Mouse (Mus musculus) forebrain, embryonic 11.5 days (tissue): ENCODE measurements around the gene Fndc7. TPM values are rescaled to one million over a fixed set of nuclear protein-coding genes. Genes with fewer than 3 reads are reported as not detected.

Experiments
- ATAC-seq: fragments of 200-750 bp; cut with Nextera tagmentation; replicated peaks from 2 replicates; pipeline ENCODE4 v1.8.0; 2017; ENCODE audit warnings: moderate TSS enrichment; ENCODE audit not compliant: low FRiP score
- DNase-seq: peaks from one replicate; pipeline ENCODE4 v3.0.0-alpha.2; 2017; ENCODE audit warnings: low spot score
- H3K27ac ChIP-seq: fragments of 300-500 bp; sonication (generic); 2 replicates; pipeline ENCODE4 v1.5.1; 2014; ENCODE audit warnings: low read depth, low read length
- H3K27me3 ChIP-seq: fragments of 300-500 bp; sonication (generic); 2 replicates; pipeline ENCODE4 v1.6.1; 2014; ENCODE audit warnings: mild to moderate bottlenecking, low read length, mixed read lengths; ENCODE audit not compliant: control insufficient read depth, insufficient read depth
- H3K36me3 ChIP-seq: fragments of 300-500 bp; sonication (generic); 2 replicates; pipeline ENCODE4 v1.6.1; 2014; ENCODE audit warnings: mild to moderate bottlenecking, low read length, moderate library complexity, mixed read lengths; ENCODE audit not compliant: control insufficient read depth, insufficient read depth
- H3K4me1 ChIP-seq: fragments of 300-500 bp; sonication (generic); replicated peaks from 2 replicates; pipeline ENCODE4 v1.6.1; 2014; ENCODE audit warnings: low read length, mixed read lengths; ENCODE audit not compliant: control insufficient read depth, insufficient read depth
- H3K4me2 ChIP-seq: fragments of 300-500 bp; sonication (generic); 2 replicates; pipeline ENCODE4 v1.6.1; 2014; ENCODE audit warnings: low read depth, mild to moderate bottlenecking, low read length, moderate library complexity, mixed read lengths; ENCODE audit not compliant: severe bottlenecking
- H3K4me3 ChIP-seq: fragments of 300-500 bp; sonication (generic); 2 replicates; pipeline ENCODE4 v1.5.1; 2014; ENCODE audit warnings: low read depth, low read length
- H3K9ac ChIP-seq: fragments of 300-500 bp; sonication (generic); 2 replicates; pipeline ENCODE4 v1.6.1; 2014; ENCODE audit warnings: low read length
- H3K9me3 ChIP-seq: fragments of 300-500 bp; sonication (generic); 2 replicates; pipeline ENCODE4 v1.6.1; 2016; ENCODE audit warnings: low read length, mixed read lengths; ENCODE audit not compliant: control insufficient read depth
- WGBS: fragments of 180-500 bp; shearing (Covaris S2); extraction: QIAGEN DNeasy Blood & Tissue Kit; methylation state at CpG from one replicate; pipeline ENCODE4 v1.1.7; 2014; 5-methylcytosine and 5-hydroxymethylcytosine counted together
- polyA plus RNA-seq: library from polyadenylated mRNA; unstranded; fragments of >200 nt; fragmentation: Nextera tagmentation; extraction: Ambion mirVana; gene quantifications from 2 replicates; pipeline ENCODE4 v1.2.1, GENCODE M21; 2014

Fndc7 gene
- polyA plus RNA-seq, 1 experiment from 2014 or later = not detected

GRCm38 (mm10) chr3:108900681-108901080 lies 10.9 kb upstream of the Fndc7 start:
- Histone ChIP-seq H3K9ac (no peak overlapping the region), H3K36me3 (peaks cover 11% of the 10 kb centered on the region; the same call in 1 of the 2 replicates), H3K27ac (no peak overlapping the region), H3K9me3 (no peaks in the 10 kb centered on the region), H3K4me1 (no peaks in the 10 kb centered on the region), H3K4me3 (no peak overlapping the region), H3K27me3 (no peaks in the 10 kb centered on the region), H3K4me2 (no peak overlapping the region)
- WGBS = 79% methylated on average over 5 of the region's 5 CpGs
- ATAC-seq = no peak
- no peak for DNase-seq

- Histone ChIP-seq H3K27ac (no peak overlapping the region), H3K27me3 (no peaks in the 10 kb centered on the region), H3K4me3 (no peak overlapping the region), H3K9ac (no peak overlapping the region), H3K9me3 (no peaks in the 10 kb centered on the region), H3K4me2 (no peak overlapping the region), H3K4me1 (no peaks in the 10 kb centered on the region), H3K36me3 (peaks cover 11% of the 10 kb centered on the region; the same call in 1 of the 2 replicates)
- WGBS = 88% methylated on average over 3 of the region's 3 CpGs
- ATAC-seq = no peak
- no peak for DNase-seq
Observed at GRCm38 (mm10) chr3:108900147-108900546, 10.3 kb upstream of the Fndc7 start.

- H3K4me3 ChIP-seq = no peak overlapping the region
- no peak for ATAC-seq
- no peak overlapping the region for H3K4me2 ChIP-seq
- DNase-seq = no peak
- H3K27me3 ChIP-seq = no peaks in the 10 kb centered on the region
- peaks cover 5% of the 10 kb centered on the region; the same call in 1 of the 2 replicates for H3K36me3 ChIP-seq
- no peak overlapping the region for H3K9ac ChIP-seq
- 96% methylated on average over 4 of the region's 4 CpGs for WGBS
- no peaks in the 10 kb centered on the region for H3K9me3 ChIP-seq
- no peaks in the 10 kb centered on the region for H3K4me1 ChIP-seq
- no peak overlapping the region for H3K27ac ChIP-seq
Observed at GRCm38 (mm10) chr3:108898640-108899039, 8.8 kb upstream of the Fndc7 start.

GRCm38 (mm10) chr3:108892914-108893313 lies 3.1 kb upstream of the Fndc7 start:
- H3K4me2 ChIP-seq = no peak overlapping the region
- DNase-seq = no peak

GRCm38 (mm10) chr3:108892080-108892479 lies 2.3 kb upstream of the Fndc7 start:
- 83% methylated on average over 1 of the region's 1 CpGs for WGBS
- ATAC-seq = no peak
- no peak overlapping the region for H3K27ac ChIP-seq

More at GRCm38 (mm10) chr3:108892914-108893313, 3.1 kb upstream of the Fndc7 start:
- 75% methylated on average over 4 of the region's 4 CpGs for WGBS
- no peak overlapping the region for H3K4me3 ChIP-seq
- no peaks in the 10 kb centered on the region for H3K9me3 ChIP-seq
- H3K27me3 ChIP-seq = no peaks in the 10 kb centered on the region
- H3K9ac ChIP-seq = no peak overlapping the region
- no peaks in the 10 kb centered on the region for H3K36me3 ChIP-seq
- H3K4me1 ChIP-seq = no peaks in the 10 kb centered on the region
- H3K27ac ChIP-seq = no peak overlapping the region
- no peak for ATAC-seq

GRCm38 (mm10) chr3:108887618-108887975 lies 2.2 kb downstream of the Fndc7 start:
- H3K27me3 ChIP-seq = no peaks in the 10 kb centered on the region
- no peak for ATAC-seq
- no peaks in the 10 kb centered on the region for H3K36me3 ChIP-seq
- no peak overlapping the region for H3K9ac ChIP-seq
- no peaks in the 10 kb centered on the region for H3K4me1 ChIP-seq
- no peak for DNase-seq
- H3K4me3 ChIP-seq = no peak overlapping the region
- no peak overlapping the region for H3K4me2 ChIP-seq
- no peak overlapping the region for H3K27ac ChIP-seq
- no peaks in the 10 kb centered on the region for H3K9me3 ChIP-seq
- WGBS = 97% methylated on average over 3 of the region's 3 CpGs

More at GRCm38 (mm10) chr3:108892080-108892479, 2.3 kb upstream of the Fndc7 start:
- H3K27me3 ChIP-seq = no peaks in the 10 kb centered on the region
- H3K9ac ChIP-seq = no peak overlapping the region
- DNase-seq = no peak
- H3K9me3 ChIP-seq = no peaks in the 10 kb centered on the region
- H3K4me2 ChIP-seq = no peak overlapping the region
- no peaks in the 10 kb centered on the region for H3K4me1 ChIP-seq
- no peak overlapping the region for H3K4me3 ChIP-seq
- no peaks in the 10 kb centered on the region for H3K36me3 ChIP-seq

- Histone ChIP-seq H3K9ac (no peak overlapping the region), H3K27ac (no peak overlapping the region), H3K27me3 (no peaks in the 10 kb centered on the region), H3K9me3 (no peaks in the 10 kb centered on the region), H3K4me1 (no peaks in the 10 kb centered on the region), H3K4me2 (no peak overlapping the region), H3K36me3 (no peaks in the 10 kb centered on the region), H3K4me3 (no peak overlapping the region)
- DNase-seq (no peak), ATAC-seq (no peak)
- WGBS = 63% methylated on average over 12 of the region's 12 CpGs
Observed at GRCm38 (mm10) chr3:108886934-108887617, 2.7 kb downstream of the Fndc7 start.

- Histone ChIP-seq H3K4me3 (no peak overlapping the region), H3K27ac (no peak overlapping the region), H3K27me3 (no peaks in the 10 kb centered on the region), H3K9ac (no peak overlapping the region), H3K4me1 (no peaks in the 10 kb centered on the region), H3K36me3 (no peaks in the 10 kb centered on the region), H3K4me2 (no peak overlapping the region), H3K9me3 (no peaks in the 10 kb centered on the region)
- DNase-seq (no peak), ATAC-seq (no peak)
- 59% methylated on average over 9 of the region's 9 CpGs for WGBS
Observed at GRCm38 (mm10) chr3:108885686-108886530, 3.9 kb downstream of the Fndc7 start.
